Mouse (Mus musculus): ENCODE data around the gene March2. TPM values are rescaled to one million over a fixed set of nuclear protein-coding genes. Genes with fewer than 3 reads are reported as not detected.
A peak's percentile ranks its signal among the peaks of the same experiment; 100 is the strongest.

March2 gene
- 39.3 and 40.1 TPM in 2 replicates for polyA plus RNA-seq (2014; fragmentation: Nextera tagmentation; extraction: Ambion mirVana)

GRCm38 (mm10) chr17:33718384-33718881 is at the start of gene March2:
Gene March2, minus strand, starts transcription at chr17:33718670.
- Histone ChIP-seq H3K4me3 (ENCODE audit: low read depth, low read length) (peak within 1 kb of the TSS; percentile 80), H3K9ac (ENCODE audit: low read length) (peak within 1 kb of the TSS; percentile 72), H3K4me1 (replicated peaks; ENCODE audit: control insufficient read depth, insufficient read depth, low read length) (no peaks in the 10 kb centered on the region; the same call in 1 of the 2 replicates), H3K36me3 (ENCODE audit: control insufficient read depth, insufficient read depth, low read length) (no peaks in the 10 kb centered on the region), H3K27ac (ENCODE audit: low read depth, low read length) (no peak within 1 kb of the TSS), H3K9me3 (ENCODE audit: control insufficient read depth, low read length) (no peaks in the 10 kb centered on the region), H3K27me3 (ENCODE audit: control insufficient read depth, insufficient read depth, low read length) (no peaks in the 10 kb centered on the region), H3K4me2 (ENCODE audit: low read depth, low read length, severe bottlenecking) (peak within 1 kb of the TSS; percentile 74)
- under 1% methylated on average over 46 of the region's 46 CpGs for WGBS
- DNase-seq (ENCODE audit: low spot score) (peak; percentile 98), ATAC-seq (replicated peaks; ENCODE audit: low FRiP score) (peak; percentile 100)

GRCm38 (mm10) chr17:33766389-33766788 is 47.9 kb upstream of the March2 start:
- no peak overlapping the region for H3K9ac ChIP-seq (ENCODE audit: low read length)
- no peaks in the 10 kb centered on the region for H3K9me3 ChIP-seq (ENCODE audit: control insufficient read depth, low read length)
- 73% methylated on average over 3 of the region's 3 CpGs for WGBS
- ATAC-seq (replicated peaks; ENCODE audit: low FRiP score) (no peak), DNase-seq (ENCODE audit: low spot score) (no peak)
- H3K27ac ChIP-seq (ENCODE audit: low read depth, low read length) = no peak overlapping the region
- no peaks in the 10 kb centered on the region for H3K36me3 ChIP-seq (ENCODE audit: control insufficient read depth, insufficient read depth, low read length)
- no peaks in the 10 kb centered on the region for H3K27me3 ChIP-seq (ENCODE audit: control insufficient read depth, insufficient read depth, low read length)
- no peak overlapping the region for H3K4me3 ChIP-seq (ENCODE audit: low read depth, low read length)
- H3K4me1 ChIP-seq (replicated peaks; ENCODE audit: control insufficient read depth, insufficient read depth, low read length) = no peaks in the 10 kb centered on the region
- no peak overlapping the region for H3K4me2 ChIP-seq (ENCODE audit: low read depth, low read length, severe bottlenecking)

GRCm38 (mm10) chr17:33760255-33761165 is 42.0 kb upstream of the March2 start, which contains the start of gene Rab11b:
Gene Rab11b, minus strand, starts transcription at chr17:33760530.
- Histone ChIP-seq H3K9ac (ENCODE audit: low read length) (peak within 1 kb of the TSS; percentile 99), H3K27me3 (ENCODE audit: control insufficient read depth, insufficient read depth, low read length) (no peaks in the 10 kb centered on the region), H3K4me1 (replicated peaks; ENCODE audit: control insufficient read depth, insufficient read depth, low read length) (peaks cover 10% of the 10 kb centered on the region), H3K4me3 (ENCODE audit: low read depth, low read length) (peak within 1 kb of the TSS; percentile 77), H3K9me3 (ENCODE audit: control insufficient read depth, low read length) (no peaks in the 10 kb centered on the region), H3K4me2 (ENCODE audit: low read depth, low read length, severe bottlenecking) (peak within 1 kb of the TSS; percentile 80), H3K36me3 (ENCODE audit: control insufficient read depth, insufficient read depth, low read length) (no peaks in the 10 kb centered on the region; the same call in 1 of the 2 replicates), H3K27ac (ENCODE audit: low read depth, low read length) (peak within 1 kb of the TSS; percentile 98)
- DNase-seq (ENCODE audit: low spot score) = peak; percentile 99
- peak; percentile 99 for ATAC-seq (replicated peaks; ENCODE audit: low FRiP score)
- WGBS = 3% methylated on average over 35 of the region's 35 CpGs

GRCm38 (mm10) chr17:33759767-33760254 is 41.3 kb upstream of the March2 start:
- Histone ChIP-seq H3K36me3 (ENCODE audit: control insufficient read depth, insufficient read depth, low read length) (no peaks in the 10 kb centered on the region; the same call in 1 of the 2 replicates), H3K27me3 (ENCODE audit: control insufficient read depth, insufficient read depth, low read length) (no peaks in the 10 kb centered on the region), H3K4me1 (replicated peaks; ENCODE audit: control insufficient read depth, insufficient read depth, low read length) (peaks cover 10% of the 10 kb centered on the region), H3K4me3 (ENCODE audit: low read depth, low read length) (peak overlapping the region; percentile 77), H3K4me2 (ENCODE audit: low read depth, low read length, severe bottlenecking) (peak overlapping the region; percentile 80), H3K9me3 (ENCODE audit: control insufficient read depth, low read length) (no peaks in the 10 kb centered on the region), H3K9ac (ENCODE audit: low read length) (peak overlapping the region; percentile 99), H3K27ac (ENCODE audit: low read depth, low read length) (peak overlapping the region; percentile 98)
- WGBS = 2% methylated on average over 38 of the region's 38 CpGs
- DNase-seq (ENCODE audit: low spot score) = peak; percentile 98
- ATAC-seq (replicated peaks; ENCODE audit: low FRiP score) = peak; percentile 88

GRCm38 (mm10) chr17:33757231-33757630 is 38.8 kb upstream of the March2 start:
- Histone ChIP-seq H3K9me3 (ENCODE audit: control insufficient read depth, low read length) (no peaks in the 10 kb centered on the region), H3K4me2 (ENCODE audit: low read depth, low read length, severe bottlenecking) (no peak overlapping the region)
- ATAC-seq (replicated peaks; ENCODE audit: low FRiP score) = no peak

GRCm38 (mm10) chr17:33756108-33756790 is 37.8 kb upstream of the March2 start:
- DNase-seq (ENCODE audit: low spot score) = no peak
- 91% methylated on average over 3 of the region's 3 CpGs for WGBS
- no peaks in the 10 kb centered on the region; the same call in 1 of the 2 replicates for H3K36me3 ChIP-seq (ENCODE audit: control insufficient read depth, insufficient read depth, low read length)

More at GRCm38 (mm10) chr17:33757231-33757630, 38.8 kb upstream of the March2 start:
- Histone ChIP-seq H3K36me3 (ENCODE audit: control insufficient read depth, insufficient read depth, low read length) (no peaks in the 10 kb centered on the region; the same call in 1 of the 2 replicates), H3K27me3 (ENCODE audit: control insufficient read depth, insufficient read depth, low read length) (no peaks in the 10 kb centered on the region), H3K4me1 (replicated peaks; ENCODE audit: control insufficient read depth, insufficient read depth, low read length) (peaks cover 10% of the 10 kb centered on the region), H3K27ac (ENCODE audit: low read depth, low read length) (no peak overlapping the region), H3K9ac (ENCODE audit: low read length) (no peak overlapping the region; the same call in 1 of the 2 replicates), H3K4me3 (ENCODE audit: low read depth, low read length) (no peak overlapping the region)
- 80% methylated on average over 4 of the region's 4 CpGs for WGBS
- no peak for DNase-seq (ENCODE audit: low spot score)

GRCm38 (mm10) chr17:33755418-33756107 is 37.1 kb upstream of the March2 start:
- no peak overlapping the region for H3K9ac ChIP-seq (ENCODE audit: low read length)
- WGBS = 90% methylated on average over 10 of the region's 10 CpGs
- H3K9me3 ChIP-seq (ENCODE audit: control insufficient read depth, low read length) = no peaks in the 10 kb centered on the region
- DNase-seq (ENCODE audit: low spot score) (no peak), ATAC-seq (replicated peaks; ENCODE audit: low FRiP score) (no peak)
- H3K27me3 ChIP-seq (ENCODE audit: control insufficient read depth, insufficient read depth, low read length) = no peaks in the 10 kb centered on the region
- peaks cover 10% of the 10 kb centered on the region for H3K4me1 ChIP-seq (replicated peaks; ENCODE audit: control insufficient read depth, insufficient read depth, low read length)
- H3K4me2 ChIP-seq (ENCODE audit: low read depth, low read length, severe bottlenecking) = no peak overlapping the region
- no peak overlapping the region for H3K27ac ChIP-seq (ENCODE audit: low read depth, low read length)
- no peaks in the 10 kb centered on the region; the same call in 1 of the 2 replicates for H3K36me3 ChIP-seq (ENCODE audit: control insufficient read depth, insufficient read depth, low read length)
- no peak overlapping the region for H3K4me3 ChIP-seq (ENCODE audit: low read depth, low read length)

More at GRCm38 (mm10) chr17:33756108-33756790, 37.8 kb upstream of the March2 start:
- Histone ChIP-seq H3K4me2 (ENCODE audit: low read depth, low read length, severe bottlenecking) (no peak overlapping the region), H3K4me3 (ENCODE audit: low read depth, low read length) (no peak overlapping the region), H3K9me3 (ENCODE audit: control insufficient read depth, low read length) (no peaks in the 10 kb centered on the region), H3K27ac (ENCODE audit: low read depth, low read length) (no peak overlapping the region), H3K9ac (ENCODE audit: low read length) (no peak overlapping the region), H3K4me1 (replicated peaks; ENCODE audit: control insufficient read depth, insufficient read depth, low read length) (peaks cover 10% of the 10 kb centered on the region), H3K27me3 (ENCODE audit: control insufficient read depth, insufficient read depth, low read length) (no peaks in the 10 kb centered on the region)
- no peak for ATAC-seq (replicated peaks; ENCODE audit: low FRiP score)

- no peaks in the 10 kb centered on the region; the same call in 1 of the 2 replicates for H3K36me3 ChIP-seq (ENCODE audit: control insufficient read depth, insufficient read depth, low read length)
- peaks cover 10% of the 10 kb centered on the region for H3K4me1 ChIP-seq (replicated peaks; ENCODE audit: control insufficient read depth, insufficient read depth, low read length)
- no peak overlapping the region for H3K4me2 ChIP-seq (ENCODE audit: low read depth, low read length, severe bottlenecking)
- WGBS = 74% methylated on average over 1 of the region's 1 CpGs
- H3K27ac ChIP-seq (ENCODE audit: low read depth, low read length) = no peak overlapping the region
- no peaks in the 10 kb centered on the region for H3K9me3 ChIP-seq (ENCODE audit: control insufficient read depth, low read length)
- no peak for ATAC-seq (replicated peaks; ENCODE audit: low FRiP score)
- H3K4me3 ChIP-seq (ENCODE audit: low read depth, low read length) = no peak overlapping the region
- DNase-seq (ENCODE audit: low spot score) = no peak
- H3K9ac ChIP-seq (ENCODE audit: low read length) = no peak overlapping the region
- H3K27me3 ChIP-seq (ENCODE audit: control insufficient read depth, insufficient read depth, low read length) = no peaks in the 10 kb centered on the region
Measured at GRCm38 (mm10) chr17:33754656-33755055, 36.2 kb upstream of the March2 start.
